In the genomic region with DNA sequence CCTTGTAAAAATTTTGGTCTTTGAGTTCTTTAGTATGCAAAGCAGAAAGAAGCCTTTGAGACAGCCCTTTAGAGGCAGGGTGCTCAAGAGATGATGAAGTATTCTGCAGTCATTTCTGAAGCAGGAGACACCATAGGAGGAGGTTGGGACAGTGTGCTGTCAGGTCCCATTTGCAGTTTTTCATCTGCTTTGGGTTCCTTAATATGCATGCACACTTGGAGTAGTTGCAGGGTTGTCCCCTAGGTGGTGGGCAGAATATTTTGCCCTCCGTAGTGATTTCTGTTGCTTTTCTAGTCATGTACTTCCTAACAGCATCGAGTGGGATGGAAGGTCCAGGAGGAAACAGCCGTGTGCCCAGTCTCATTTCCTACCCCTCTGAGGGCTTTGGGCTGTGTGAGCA, we compare ENCODE assay signal across 8 mouse cellular contexts.
DNase-seq lines count a peak whose midpoint lies in the region; ATAC-seq and TF ChIP-seq lines count a peak whose summit lies in the region.

No protein-coding gene starts in this region.

- TF ChIP-seq POLR2A in CH12.LX (IDR thresholded peaks at IDR 0.05; ENCODE audit: low read depth, low read length): no peak

- no peaks in the 10 kb centered on the region for H3K9me3 ChIP-seq in heart, embryonic 14.5 days (ENCODE audit: control insufficient read depth, low read length)
- H3K9me3 ChIP-seq in CH12.LX (replicated peaks; ENCODE audit: low read length): no peaks in the 10 kb centered on the region
- H3K9me3 ChIP-seq in hindbrain, embryonic 12.5 days (replicated peaks): no peaks in the 10 kb centered on the region
- no peaks in the 10 kb centered on the region for H3K9me3 ChIP-seq in midbrain, embryonic 12.5 days

- peak overlapping the region; percentile 91 for H3K4me2 ChIP-seq in heart, embryonic 14.5 days (ENCODE audit: low read length)
- H3K4me2 ChIP-seq in CH12.LX (ENCODE audit: insufficient read depth, low read depth, poor library complexity, severe bottlenecking): peak overlapping the region; percentile 53
- peak overlapping the region; percentile 22 for H3K4me2 ChIP-seq in hindbrain, embryonic 12.5 days (replicated peaks)
- peak overlapping the region; percentile 63; the same call in 1 of the 2 replicates for H3K4me2 ChIP-seq in midbrain, embryonic 12.5 days (replicated peaks)

- TF ChIP-seq EP300 in CH12.LX (IDR thresholded peaks at IDR 0.05; ENCODE audit: low read length): peak; percentile 56

- H3K4me1 ChIP-seq in heart, embryonic 14.5 days (ENCODE audit: control insufficient read depth in 2 of 2, insufficient read depth in 2 of 2, low read length in 2 of 2): peaks cover 7 to 26% of the 10 kb centered on the region in 2 experiments; a peak in 3 of 4 replicates
- H3K4me1 ChIP-seq in CH12.LX (ENCODE audit: control insufficient read depth in 1 of 2, insufficient read depth in 2 of 2): peaks cover 15 to 43% of the 10 kb centered on the region in 2 experiments
- H3K4me1 ChIP-seq in hindbrain, embryonic 12.5 days: peaks cover 35% of the 10 kb centered on the region
- peaks cover 33% of the 10 kb centered on the region for H3K4me1 ChIP-seq in midbrain, embryonic 12.5 days

- TF ChIP-seq CTCF in CH12.LX (conservative IDR thresholded peaks at IDR 0.05 in 1 of 2, IDR thresholded peaks at IDR 0.05 in 1 of 2; ENCODE audit: low read depth in 2 of 2, low read length in 2 of 2): peak in 1 of 2 experiments; percentile 40; a peak in 2 of 4 replicates

- 0 out of 2 replicates have a peak overlapping the region, but pooled peaks have one; percentile 16 for H3K9ac ChIP-seq in heart, embryonic 14.5 days (ENCODE audit: low read length)
- H3K9ac ChIP-seq in CH12.LX (ENCODE audit: insufficient read depth, low read depth): peak overlapping the region; percentile 81
- H3K9ac ChIP-seq in hindbrain, embryonic 12.5 days: no peak overlapping the region
- H3K9ac ChIP-seq in midbrain, embryonic 12.5 days (replicated peaks): no peak overlapping the region

- peak overlapping the region; percentile 12 to 19; a peak in 3 of 4 replicates for H3K4me3 ChIP-seq in heart, embryonic 14.5 days (ENCODE audit: control insufficient read depth in 1 of 2, insufficient read depth in 1 of 2, low read depth in 1 of 2, low read length in 2 of 2)
- H3K4me3 ChIP-seq in CH12.LX (replicated peaks in 1 of 3; ENCODE audit: low read depth in 2 of 3, low read length in 2 of 3, poor library complexity in 1 of 3): peak overlapping the region; percentile 60 to 81 (median 71)
- H3K4me3 ChIP-seq in hindbrain, embryonic 12.5 days: no peak overlapping the region
- H3K4me3 ChIP-seq in midbrain, embryonic 12.5 days: no peak overlapping the region

- no peak for ATAC-seq in heart, embryonic 14.5 days (ENCODE audit: insufficient number of reproducible peaks, insufficient read depth, low FRiP score, low read depth)
- no peak for ATAC-seq in hindbrain, embryonic 12.5 days (ENCODE audit: low FRiP score)
- no peak for ATAC-seq in midbrain, embryonic 12.5 days (ENCODE audit: low FRiP score, low read depth)

- intact Hi-C loops in heart, postnatal 14 days (cut with DNase I): no loop called here

- no peak overlapping the region for H3K27ac ChIP-seq in heart, embryonic 14.5 days (replicated peaks in 1 of 2; ENCODE audit: control insufficient read depth in 1 of 2, insufficient read depth in 1 of 2, low read depth in 2 of 2, low read length in 2 of 2)
- peak overlapping the region; percentile 73 for H3K27ac ChIP-seq in CH12.LX (ENCODE audit: insufficient read depth, low read depth)
- H3K27ac ChIP-seq in hindbrain, embryonic 12.5 days: no peak overlapping the region
- no peak overlapping the region for H3K27ac ChIP-seq in midbrain, embryonic 12.5 days (replicated peaks)

- no peaks in the 10 kb centered on the region for H3K27me3 ChIP-seq in heart, embryonic 14.5 days (ENCODE audit: control insufficient read depth, insufficient read depth, low read length)
- no peaks in the 10 kb centered on the region for H3K27me3 ChIP-seq in CH12.LX (replicated peaks)
- no peaks in the 10 kb centered on the region for H3K27me3 ChIP-seq in hindbrain, embryonic 12.5 days
- no peaks in the 10 kb centered on the region; the same call in 1 of the 2 replicates for H3K27me3 ChIP-seq in midbrain, embryonic 12.5 days

- TF ChIP-seq RAD21 in CH12.LX (IDR thresholded peaks at IDR 0.05; ENCODE audit: low read depth, low read length): no peak; the same call in 1 of the 2 replicates

- peaks cover 53% of the 10 kb centered on the region for H3K79me2 ChIP-seq in CH12.LX (replicated peaks; ENCODE audit: control insufficient read depth, extremely low read depth, insufficient read depth, poor library complexity, severe bottlenecking)

- DNase-seq in heart, postnatal 14 days: no peak
- DNase-seq in CH12.LX (ENCODE audit: extremely low read depth): peak; percentile 68
- DNase-seq in adrenal gland, adult 2 months: no peak
- DNase-seq in retina, embryonic 14.5 days (ENCODE audit: low spot score): no peak
- DNase-seq in urinary bladder, postnatal 14 days (ENCODE audit: low spot score): no peak

- H3K36me3 ChIP-seq in heart, embryonic 14.5 days (ENCODE audit: control insufficient read depth, insufficient read depth, low read length): no peaks in the 10 kb centered on the region
- H3K36me3 ChIP-seq in CH12.LX (replicated peaks in 1 of 2; ENCODE audit: control insufficient read depth in 1 of 2, insufficient read depth in 1 of 2, low read length in 1 of 2): peaks cover 0 to 2% of the 10 kb centered on the region in 2 experiments
- H3K36me3 ChIP-seq in hindbrain, embryonic 12.5 days: no peaks in the 10 kb centered on the region
- H3K36me3 ChIP-seq in midbrain, embryonic 12.5 days: no peaks in the 10 kb centered on the region

- dilution Hi-C loops in CH12.LX (cut with MboI; ENCODE audit: extremely low pct_ligation_motif_present, extremely low pct_unique_long_range_greater_than_20kb, low sequenced_read_pairs): no loop called here

- WGBS in heart, embryonic 14.5 days: 65% methylated on average over 3 of the region's 3 CpGs
- WGBS in hindbrain, embryonic 12.5 days: 80% methylated on average over 3 of the region's 3 CpGs
- 81% methylated on average over 3 of the region's 3 CpGs for WGBS in midbrain, embryonic 12.5 days

- in situ Hi-C loops in CH12.LX (cut with MboI; ENCODE audit: low pct_ligation_motif_present, low pct_unique_long_range_greater_than_20kb, low sequenced_read_pairs): no loop called here

TF ChIP-seq in CH12.LX, 34 proteins besides CTCF, POLR2A, EP300 and RAD21:
- TF ChIP-seq MXI1 (IDR thresholded peaks at IDR 0.05; ENCODE audit: low read depth, low read length) (peak; percentile 70), BHLHE40 (IDR thresholded peaks at IDR 0.05; ENCODE audit: low read depth, low read length) (peak; percentile 62), GABPA (IDR thresholded peaks at IDR 0.05; ENCODE audit: insufficient replicate concordance, low read depth, low read length) (no peak), CHD2 (IDR thresholded peaks at IDR 0.05; ENCODE audit: low read length) (peak; percentile 46; the same call in 1 of the 2 replicates), MYC (IDR thresholded peaks at IDR 0.05; ENCODE audit: low read depth, low read length) (no peak), MEF2A (IDR thresholded peaks at IDR 0.05; ENCODE audit: borderline replicate concordance, low read depth, low read length) (peak; percentile 15; the same call in 1 of the 2 replicates), SIN3A (IDR thresholded peaks at IDR 0.05; ENCODE audit: low read length) (peak; percentile 73; the same call in 1 of the 2 replicates), MAZ (IDR thresholded peaks at IDR 0.05; ENCODE audit: low read depth, low read length) (0 out of 2 replicates have a peak, but pooled peaks have one; percentile 36), ZNF384 (IDR thresholded peaks at IDR 0.05; ENCODE audit: low read depth, low read length) (peak; percentile 19; the same call in 1 of the 2 replicates), HCFC1 (IDR thresholded peaks at IDR 0.05; ENCODE audit: low read depth, low read length) (no peak), UBTF (IDR thresholded peaks at IDR 0.05; ENCODE audit: low read depth, low read length) (no peak), CHD1 (IDR thresholded peaks at IDR 0.05; ENCODE audit: low read depth, low read length) (0 out of 2 replicates have a peak, but pooled peaks have one; percentile 41), TCF12 (IDR thresholded peaks at IDR 0.05; ENCODE audit: low read depth, low read length) (peak; percentile 55; the same call in 1 of the 2 replicates), ZMIZ1 (IDR thresholded peaks at IDR 0.05; ENCODE audit: low read depth, low read length) (no peak; the same call in 1 of the 2 replicates), IRF4 (IDR thresholded peaks at IDR 0.05; ENCODE audit: low read depth, low read length) (peak; percentile 71), ETS1 (conservative IDR thresholded peaks at IDR 0.05; ENCODE audit: low read depth, low read length) (peak; percentile 53), MAX (IDR thresholded peaks at IDR 0.05; ENCODE audit: low read length) (peak; percentile 59), JUN (IDR thresholded peaks at IDR 0.05; ENCODE audit: insufficient read depth, low read depth, low read length) (peak; percentile 46), KAT2A (IDR thresholded peaks at IDR 0.05; ENCODE audit: insufficient replicate concordance, low read length) (0 out of 2 replicates have a peak, but pooled peaks have one; percentile 23), RCOR1 (conservative IDR thresholded peaks at IDR 0.05; ENCODE audit: low read depth, low read length) (0 out of 2 replicates have a peak, but pooled peaks have one; percentile 60), JUND (conservative IDR thresholded peaks at IDR 0.05; ENCODE audit: low read depth, low read length) (peak; percentile 51; the same call in 1 of the 2 replicates)

Comparison
In these comparisons a context has a peak if more than half of its experiments do, and no peak if none do; other contexts are left out.
1. H3K4me2 ChIP-seq: peak in every context shown above with its lines; median percentile 91 in heart, embryonic 14.5 days; 63 in midbrain, embryonic 12.5 days; 53 in CH12.LX; 22 in hindbrain, embryonic 12.5 days.
2. H3K4me3 ChIP-seq: peak in heart, embryonic 14.5 days (2 of 2) and CH12.LX (3 of 3); none in hindbrain, embryonic 12.5 days (single experiment) and midbrain, embryonic 12.5 days (single experiment).
3. H3K9ac ChIP-seq: peak in heart, embryonic 14.5 days (single experiment) and CH12.LX (single experiment); none in hindbrain, embryonic 12.5 days (single experiment) and midbrain, embryonic 12.5 days (single experiment).